Mouse (Mus musculus) forebrain, embryonic 12.5 days (tissue): ENCODE measurements at regions not wholly inside any gene's neighbourhood (a gene's known extent, or its start where the extent isn't known, plus 50 kb on each side); places are given as distances from the start of the nearest gene placed in this dataset.

Experiments used
- ATAC-seq: fragments of 200-750 bp; cut with Nextera tagmentation; 2 replicates; pipeline ENCODE4 v1.8.0; 2017; ENCODE audit warnings: moderate TSS enrichment; ENCODE audit not compliant: low FRiP score
- H3K27ac ChIP-seq: fragments of 300-500 bp; sonication (generic); 2 replicates; pipeline ENCODE4 v1.5.1; 2016; ENCODE audit warnings: mild to moderate bottlenecking
- H3K27me3 ChIP-seq: fragments of 300-500 bp; sonication (generic); 2 replicates; pipeline ENCODE4 v1.6.1; 2016; ENCODE audit warnings: mild to moderate bottlenecking
- H3K36me3 ChIP-seq: fragments of 300-500 bp; sonication (generic); replicated peaks from 2 replicates; pipeline ENCODE4 v1.6.1; 2016; ENCODE audit warnings: mild to moderate bottlenecking
- H3K4me1 ChIP-seq: fragments of 300-500 bp; sonication (generic); 2 replicates; pipeline ENCODE4 v1.6.1; 2016
- H3K4me2 ChIP-seq: fragments of 300-500 bp; sonication (generic); 2 replicates; pipeline ENCODE4 v1.6.1; 2016; ENCODE audit warnings: mild to moderate bottlenecking, moderate library complexity
- H3K4me3 ChIP-seq: fragments of 300-500 bp; sonication (generic); replicated peaks from 2 replicates; pipeline ENCODE4 v1.5.1; 2016; ENCODE audit warnings: mild to moderate bottlenecking
- H3K9ac ChIP-seq: fragments of 300-500 bp; sonication (generic); 2 replicates; pipeline ENCODE4 v1.6.1; 2016; ENCODE audit warnings: mild to moderate bottlenecking
- H3K9me3 ChIP-seq: fragments of 300-500 bp; sonication (generic); 2 replicates; pipeline ENCODE4 v1.6.1; 2016
- WGBS: fragments of 180-500 bp; shearing (Covaris S2); methylation state at CpG from one replicate; pipeline ENCODE4 v1.1.7; 2016; 5-methylcytosine and 5-hydroxymethylcytosine counted together

- Histone ChIP-seq H3K4me2 (no peak overlapping the region), H3K9ac (no peak overlapping the region), H3K27ac (no peak overlapping the region), H3K4me1 (no peaks in the 10 kb centered on the region), H3K27me3 (no peaks in the 10 kb centered on the region), H3K9me3 (no peaks in the 10 kb centered on the region), H3K4me3 (no peak overlapping the region), H3K36me3 (no peaks in the 10 kb centered on the region)
- WGBS: 87% methylated on average over 6 of the region's 6 CpGs
- no peak for ATAC-seq
Measured at GRCm38 (mm10) chr4:105924781-105925382, 135.2 kb downstream of the Gm12728 start.

GRCm38 (mm10) chr4:105925506-105925905, 135.8 kb downstream of the Gm12728 start:
- H3K36me3 ChIP-seq: no peaks in the 10 kb centered on the region
- no peak overlapping the region for H3K27ac ChIP-seq
- no peaks in the 10 kb centered on the region for H3K4me1 ChIP-seq
- ATAC-seq: no peak
- no peaks in the 10 kb centered on the region for H3K9me3 ChIP-seq
- no peak overlapping the region for H3K4me3 ChIP-seq
- WGBS: 86% methylated on average over 2 of the region's 2 CpGs
- no peak overlapping the region for H3K9ac ChIP-seq
- no peak overlapping the region for H3K4me2 ChIP-seq
- no peaks in the 10 kb centered on the region for H3K27me3 ChIP-seq

- ATAC-seq: no peak
Measured at GRCm38 (mm10) chr4:105929658-105930057, 140.0 kb downstream of the Gm12728 start.

GRCm38 (mm10) chr4:105934971-105935370, 145.3 kb downstream of the Gm12728 start:
- WGBS: 53% methylated on average over 4 of the region's 4 CpGs
- H3K36me3 ChIP-seq: no peaks in the 10 kb centered on the region
- H3K4me3 ChIP-seq: no peak overlapping the region

More at GRCm38 (mm10) chr4:105929658-105930057, 140.0 kb downstream of the Gm12728 start:
- Histone ChIP-seq H3K27me3 (no peaks in the 10 kb centered on the region), H3K9me3 (no peaks in the 10 kb centered on the region), H3K9ac (no peak overlapping the region), H3K4me3 (no peak overlapping the region), H3K4me2 (no peak overlapping the region), H3K4me1 (no peaks in the 10 kb centered on the region), H3K27ac (no peak overlapping the region), H3K36me3 (no peaks in the 10 kb centered on the region)
- WGBS: 94% methylated on average over 10 of the region's 10 CpGs

GRCm38 (mm10) chr4:105936755-105937514, 147.3 kb downstream of the Gm12728 start:
- H3K9ac ChIP-seq: no peak overlapping the region
- no peak for ATAC-seq
- H3K4me2 ChIP-seq: no peak overlapping the region
- H3K9me3 ChIP-seq: no peaks in the 10 kb centered on the region
- H3K27ac ChIP-seq: no peak overlapping the region
- no peaks in the 10 kb centered on the region for H3K27me3 ChIP-seq
- WGBS: 93% methylated on average over 7 of the region's 7 CpGs
- no peaks in the 10 kb centered on the region for H3K4me1 ChIP-seq
- H3K36me3 ChIP-seq: no peaks in the 10 kb centered on the region
- H3K4me3 ChIP-seq: no peak overlapping the region

More at GRCm38 (mm10) chr4:105934971-105935370, 145.3 kb downstream of the Gm12728 start:
- Histone ChIP-seq H3K9ac (no peak overlapping the region), H3K4me2 (no peak overlapping the region), H3K27me3 (no peaks in the 10 kb centered on the region), H3K9me3 (no peaks in the 10 kb centered on the region), H3K27ac (no peak overlapping the region), H3K4me1 (no peaks in the 10 kb centered on the region)
- no peak for ATAC-seq

GRCm38 (mm10) chr4:105937587-105937986, 147.9 kb downstream of the Gm12728 start:
- Histone ChIP-seq H3K36me3 (no peaks in the 10 kb centered on the region), H3K9ac (no peak overlapping the region), H3K27ac (no peak overlapping the region), H3K4me2 (no peak overlapping the region), H3K4me3 (no peak overlapping the region), H3K4me1 (no peaks in the 10 kb centered on the region), H3K27me3 (no peaks in the 10 kb centered on the region), H3K9me3 (no peaks in the 10 kb centered on the region)
- ATAC-seq: no peak
- WGBS: 85% methylated on average over 6 of the region's 6 CpGs

GRCm38 (mm10) chr4:105938886-105939285, 149.2 kb downstream of the Gm12728 start:
- no peak overlapping the region for H3K9ac ChIP-seq
- H3K4me1 ChIP-seq: no peaks in the 10 kb centered on the region
- H3K27me3 ChIP-seq: 0 out of 2 replicates have a peak, but pooled peaks cover 4% of the 10 kb centered on the region
- ATAC-seq: no peak
- no peaks in the 10 kb centered on the region for H3K36me3 ChIP-seq
- 87% methylated on average over 11 of the region's 11 CpGs for WGBS
- no peak overlapping the region for H3K4me2 ChIP-seq
- no peaks in the 10 kb centered on the region for H3K9me3 ChIP-seq
- H3K27ac ChIP-seq: no peak overlapping the region
- no peak overlapping the region for H3K4me3 ChIP-seq

- Histone ChIP-seq H3K27me3 (0 out of 2 replicates have a peak, but pooled peaks cover 4% of the 10 kb centered on the region), H3K9me3 (no peaks in the 10 kb centered on the region), H3K9ac (no peak overlapping the region), H3K4me1 (no peaks in the 10 kb centered on the region), H3K4me3 (no peak overlapping the region), H3K36me3 (no peaks in the 10 kb centered on the region), H3K4me2 (no peak overlapping the region), H3K27ac (no peak overlapping the region)
- 85% methylated on average over 11 of the region's 11 CpGs for WGBS
- no peak for ATAC-seq
Measured at GRCm38 (mm10) chr4:105939636-105940199, 150.0 kb downstream of the Gm12728 start.

- 92% methylated on average over 7 of the region's 7 CpGs for whole genome bisulfite sequencing
- H3K4me3 ChIP-seq: no peak overlapping the region
- H3K4me2 ChIP-seq: no peak overlapping the region
- H3K27ac ChIP-seq: no peak overlapping the region
- H3K9me3 ChIP-seq: no peaks in the 10 kb centered on the region
- no peaks in the 10 kb centered on the region for H3K4me1 ChIP-seq
- no peak for ATAC-seq
- no peaks in the 10 kb centered on the region for H3K36me3 ChIP-seq
- 0 out of 2 replicates have a peak, but pooled peaks cover 4% of the 10 kb centered on the region for H3K27me3 ChIP-seq
- H3K9ac ChIP-seq: no peak overlapping the region
Measured at GRCm38 (mm10) chr4:105940891-105941290, 151.2 kb downstream of the Gm12728 start.

- no peak overlapping the region for H3K27ac ChIP-seq
- no peak for ATAC-seq
- H3K36me3 ChIP-seq: no peaks in the 10 kb centered on the region
- WGBS: 43% methylated on average over 7 of the region's 7 CpGs
- no peaks in the 10 kb centered on the region for H3K9me3 ChIP-seq
- 0 out of 2 replicates have a peak, but pooled peaks cover 4% of the 10 kb centered on the region for H3K27me3 ChIP-seq
- H3K9ac ChIP-seq: no peak overlapping the region
- H3K4me1 ChIP-seq: no peaks in the 10 kb centered on the region
- no peak overlapping the region for H3K4me3 ChIP-seq
- H3K4me2 ChIP-seq: no peak overlapping the region
Measured at GRCm38 (mm10) chr4:105941785-105942184, 152.1 kb downstream of the Gm12728 start.

- Histone ChIP-seq H3K27ac (no peak overlapping the region), H3K4me1 (no peaks in the 10 kb centered on the region), H3K4me3 (no peak overlapping the region), H3K4me2 (no peak overlapping the region), H3K9ac (no peak overlapping the region), H3K36me3 (no peaks in the 10 kb centered on the region), H3K9me3 (no peaks in the 10 kb centered on the region), H3K27me3 (0 out of 2 replicates have a peak, but pooled peaks cover 4% of the 10 kb centered on the region)
- no peak for ATAC-seq
- 82% methylated on average over 5 of the region's 5 CpGs for WGBS
Measured at GRCm38 (mm10) chr4:105944962-105945361, 155.3 kb downstream of the Gm12728 start.

GRCm38 (mm10) chr4:105945921-105946320, 156.3 kb downstream of the Gm12728 start:
- 66% methylated on average over 1 of the region's 1 CpGs for WGBS

More at GRCm38 (mm10) chr4:105945921-105946320, 156.3 kb downstream of the Gm12728 start:
- Histone ChIP-seq H3K4me1 (no peaks in the 10 kb centered on the region), H3K27ac (no peak overlapping the region), H3K4me2 (no peak overlapping the region), H3K36me3 (no peaks in the 10 kb centered on the region), H3K27me3 (0 out of 2 replicates have a peak, but pooled peaks cover 4% of the 10 kb centered on the region), H3K9me3 (no peaks in the 10 kb centered on the region), H3K4me3 (no peak overlapping the region), H3K9ac (no peak overlapping the region)
- no peak for ATAC-seq
